Mouse (Mus musculus): ENCODE results near the gene Sarnp. TPM values are rescaled to one million over a fixed set of nuclear protein-coding genes. Genes with fewer than 3 reads are reported as not detected.
"Not testable (repeated sequence)": the region's sequence is repeated elsewhere in the genome, so short reads cannot be mapped to it uniquely, and the experiment has no call there.

Sarnp gene
- polyA plus RNA-seq, 1 experiment from 2014 or later = 295 TPM

DNA sequence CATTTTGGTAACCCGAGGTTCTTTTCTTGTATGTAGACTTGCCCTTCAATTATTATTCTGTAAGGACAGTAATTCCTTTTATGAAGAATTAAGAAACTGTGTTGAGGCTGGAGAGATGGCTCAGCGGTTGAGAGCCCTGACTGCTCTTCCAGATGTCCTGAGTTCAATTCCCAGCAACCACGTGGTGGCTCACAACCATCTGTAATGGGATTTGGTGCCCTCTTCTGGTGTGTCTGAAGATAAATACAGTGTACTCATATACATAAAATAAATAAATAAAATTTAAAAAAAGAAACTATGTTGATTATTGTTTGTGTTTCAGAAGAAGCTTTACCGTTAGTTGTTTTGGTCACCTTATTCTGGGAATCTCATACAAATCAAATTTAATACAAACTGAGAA lies 6.0 kb downstream of the Sarnp start:
- H3K4me1 ChIP-seq (ENCODE audit: control insufficient read depth, insufficient read depth, low read length); DNase-seq (ENCODE audit: low spot score); H3K27me3 ChIP-seq (ENCODE audit: control insufficient read depth, insufficient read depth, low read length); H3K9ac ChIP-seq (ENCODE audit: low read length); H3K27ac ChIP-seq (replicated peaks; ENCODE audit: low read depth, low read length); H3K9me3 ChIP-seq (ENCODE audit: control insufficient read depth, low read length); H3K36me3 ChIP-seq (ENCODE audit: control insufficient read depth, insufficient read depth, low read length); ATAC-seq (ENCODE audit: insufficient number of reproducible peaks, low FRiP score, low TSS enrichment, low read depth): not testable (repeated sequence)
- 75% methylated on average over 4 of the region's 4 CpGs for WGBS
- Histone ChIP-seq H3K4me3 (ENCODE audit: low read depth, low read length) (peak overlapping the region; percentile 91), H3K4me2 (ENCODE audit: low read depth, severe bottlenecking) (peak overlapping the region; percentile 75; the same call in 1 of the 2 replicates)

DNA sequence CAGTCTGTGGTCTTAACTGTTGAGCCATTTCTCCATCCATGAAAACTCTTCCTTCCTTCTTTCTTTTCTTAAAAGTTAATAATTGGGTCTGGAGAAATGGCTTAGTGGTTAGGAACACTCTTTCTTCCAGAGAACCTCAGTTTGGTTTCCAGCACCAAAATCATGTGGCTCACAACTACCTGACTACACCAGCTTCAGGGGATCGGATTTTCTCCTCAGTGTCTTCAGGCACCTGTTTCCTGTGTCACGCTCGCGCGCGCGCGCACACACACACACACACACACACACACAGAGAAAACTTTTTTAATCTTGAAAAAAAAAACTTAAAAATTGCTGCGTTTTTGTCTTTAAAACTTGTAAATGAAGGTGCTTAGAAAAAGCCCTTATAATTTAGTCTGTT lies 6.7 kb downstream of the Sarnp start:
- no peak overlapping the region for H3K9ac ChIP-seq (ENCODE audit: low read length)
- no peaks in the 10 kb centered on the region for H3K9me3 ChIP-seq (ENCODE audit: control insufficient read depth, low read length)
- H3K4me3 ChIP-seq (ENCODE audit: low read depth, low read length) = no peak overlapping the region
- no peaks in the 10 kb centered on the region for H3K27me3 ChIP-seq (ENCODE audit: control insufficient read depth, insufficient read depth, low read length)
- WGBS = 97% methylated on average over 9 of the region's 9 CpGs
- H3K36me3 ChIP-seq (ENCODE audit: control insufficient read depth, insufficient read depth, low read length) = peaks cover 2% of the 10 kb centered on the region; the same call in 1 of the 2 replicates
- H3K4me2 ChIP-seq (ENCODE audit: low read depth, severe bottlenecking) = no peak overlapping the region
- H3K27ac ChIP-seq (replicated peaks; ENCODE audit: low read depth, low read length) = no peak overlapping the region
- DNase-seq (ENCODE audit: low spot score) (no peak), ATAC-seq (ENCODE audit: insufficient number of reproducible peaks, low FRiP score, low TSS enrichment, low read depth) (no peak)
- 0 out of 2 replicates have a peak, but pooled peaks cover 3% of the 10 kb centered on the region for H3K4me1 ChIP-seq (ENCODE audit: control insufficient read depth, insufficient read depth, low read length)

- H3K4me1 ChIP-seq (ENCODE audit: control insufficient read depth, insufficient read depth, low read length) = no peaks in the 10 kb centered on the region
- no peak overlapping the region for H3K27ac ChIP-seq (replicated peaks; ENCODE audit: low read depth, low read length)
- no peak overlapping the region for H3K4me2 ChIP-seq (ENCODE audit: low read depth, severe bottlenecking)
- no peak overlapping the region for H3K4me3 ChIP-seq (ENCODE audit: low read depth, low read length)
- H3K36me3 ChIP-seq (ENCODE audit: control insufficient read depth, insufficient read depth, low read length) = peaks cover 19% of the 10 kb centered on the region; the same call in 1 of the 2 replicates
- H3K9ac ChIP-seq (ENCODE audit: low read length) = no peak overlapping the region
- no peak for DNase-seq (ENCODE audit: low spot score)
- no peak for ATAC-seq (ENCODE audit: insufficient number of reproducible peaks, low FRiP score, low TSS enrichment, low read depth)
- no peaks in the 10 kb centered on the region for H3K27me3 ChIP-seq (ENCODE audit: control insufficient read depth, insufficient read depth, low read length)
- no peaks in the 10 kb centered on the region for H3K9me3 ChIP-seq (ENCODE audit: control insufficient read depth, low read length)
Observed at GRCm38 (mm10) chr10:128837400-128837799, 20.3 kb downstream of the Sarnp start.

DNA sequence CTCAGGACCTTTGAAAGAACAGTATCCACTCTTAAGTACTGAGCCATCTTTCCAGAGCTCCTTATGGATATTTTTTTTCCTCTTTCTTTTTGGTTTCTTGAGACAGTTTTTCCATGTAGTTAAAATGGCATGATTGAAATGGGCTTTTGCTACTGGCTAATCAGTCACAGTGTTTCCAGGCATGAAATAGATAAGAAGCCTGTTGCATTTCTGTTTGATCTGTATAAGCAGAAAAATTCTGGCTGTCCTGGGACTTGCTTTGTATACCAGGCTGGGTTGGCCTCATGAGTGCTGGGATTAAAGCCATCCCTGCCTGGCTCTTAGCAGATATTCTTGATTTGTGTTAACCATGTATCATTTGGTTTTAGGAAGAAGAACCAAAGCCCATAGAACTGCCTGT lies 22.3 kb downstream of the Sarnp start:
- no peaks in the 10 kb centered on the region for H3K27me3 ChIP-seq (ENCODE audit: control insufficient read depth, insufficient read depth, low read length)
- H3K4me3 ChIP-seq (ENCODE audit: low read depth, low read length) = no peak overlapping the region
- DNase-seq (ENCODE audit: low spot score) = no peak
- no peak overlapping the region for H3K4me2 ChIP-seq (ENCODE audit: low read depth, severe bottlenecking)
- no peak for ATAC-seq (ENCODE audit: insufficient number of reproducible peaks, low FRiP score, low TSS enrichment, low read depth)
- H3K4me1 ChIP-seq (ENCODE audit: control insufficient read depth, insufficient read depth, low read length) = no peaks in the 10 kb centered on the region
- peaks cover 11% of the 10 kb centered on the region; the same call in 1 of the 2 replicates for H3K36me3 ChIP-seq (ENCODE audit: control insufficient read depth, insufficient read depth, low read length)
- H3K27ac ChIP-seq (replicated peaks; ENCODE audit: low read depth, low read length) = no peak overlapping the region
- no peak overlapping the region for H3K9ac ChIP-seq (ENCODE audit: low read length)
- H3K9me3 ChIP-seq (ENCODE audit: control insufficient read depth, low read length) = no peaks in the 10 kb centered on the region

DNA sequence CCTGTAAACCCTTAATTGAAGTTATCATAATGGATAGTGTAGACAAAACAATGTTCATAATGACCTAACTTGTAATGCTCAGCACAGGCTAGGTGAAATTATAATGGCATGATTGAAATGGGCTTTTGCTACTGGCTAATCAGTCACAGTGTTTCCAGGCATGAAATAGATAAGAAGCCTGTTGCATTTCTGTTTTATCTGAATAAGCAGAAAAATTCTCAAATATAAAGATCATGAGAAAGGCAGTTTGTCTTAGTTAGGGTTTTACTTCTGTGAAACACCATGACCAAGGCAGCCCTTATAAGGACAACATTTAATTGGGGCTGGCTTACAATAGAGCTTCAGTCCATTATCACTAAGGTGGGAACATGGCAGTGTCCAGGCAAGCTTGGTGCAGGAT lies 23.5 kb downstream of the Sarnp start:
- ATAC-seq (ENCODE audit: insufficient number of reproducible peaks, low FRiP score, low TSS enrichment, low read depth) (no peak), DNase-seq (ENCODE audit: low spot score) (no peak)
- no peaks in the 10 kb centered on the region for H3K9me3 ChIP-seq (ENCODE audit: control insufficient read depth, low read length)
- H3K36me3 ChIP-seq (ENCODE audit: control insufficient read depth, insufficient read depth, low read length) = peaks cover 7% of the 10 kb centered on the region; the same call in 1 of the 2 replicates
- no peak overlapping the region for H3K4me3 ChIP-seq (ENCODE audit: low read depth, low read length)
- H3K4me1 ChIP-seq (ENCODE audit: control insufficient read depth, insufficient read depth, low read length) = 0 out of 2 replicates have a peak, but pooled peaks cover 5% of the 10 kb centered on the region
- no peak overlapping the region for H3K27ac ChIP-seq (replicated peaks; ENCODE audit: low read depth, low read length)
- no peaks in the 10 kb centered on the region for H3K27me3 ChIP-seq (ENCODE audit: control insufficient read depth, insufficient read depth, low read length)
- no peak overlapping the region for H3K9ac ChIP-seq (ENCODE audit: low read length)
- H3K4me2 ChIP-seq (ENCODE audit: low read depth, severe bottlenecking) = no peak overlapping the region

DNA sequence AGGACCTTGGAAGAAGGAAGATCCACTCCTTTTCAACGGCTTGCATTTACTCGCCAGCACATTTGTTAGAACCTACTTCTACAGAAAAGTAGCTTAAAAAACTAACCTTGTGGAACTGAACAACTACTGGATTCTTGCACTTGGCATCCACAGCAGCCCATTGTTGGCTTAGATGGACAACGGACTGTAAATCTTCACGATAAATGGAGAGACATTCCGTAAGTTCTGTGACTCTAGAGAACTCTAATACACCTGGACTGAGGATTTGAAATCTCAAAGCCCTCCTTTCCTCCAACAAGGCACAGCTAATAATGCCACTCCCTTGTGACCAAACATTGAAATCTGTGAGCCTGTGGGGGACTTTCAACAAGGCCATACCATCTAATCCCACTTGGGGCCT lies 26.1 kb downstream of the Sarnp start:
- no peak for ATAC-seq (ENCODE audit: insufficient number of reproducible peaks, low FRiP score, low TSS enrichment, low read depth)
- Histone ChIP-seq H3K4me1 (ENCODE audit: control insufficient read depth, insufficient read depth, low read length) (0 out of 2 replicates have a peak, but pooled peaks cover 5% of the 10 kb centered on the region), H3K9me3 (ENCODE audit: control insufficient read depth, low read length) (no peaks in the 10 kb centered on the region), H3K27ac (replicated peaks; ENCODE audit: low read depth, low read length) (no peak overlapping the region), H3K9ac (ENCODE audit: low read length) (no peak overlapping the region), H3K27me3 (ENCODE audit: control insufficient read depth, insufficient read depth, low read length) (no peaks in the 10 kb centered on the region), H3K4me3 (ENCODE audit: low read depth, low read length) (no peak overlapping the region), H3K36me3 (ENCODE audit: control insufficient read depth, insufficient read depth, low read length) (peaks cover 7% of the 10 kb centered on the region; the same call in 1 of the 2 replicates), H3K4me2 (ENCODE audit: low read depth, severe bottlenecking) (no peak overlapping the region)
- WGBS = 95% methylated on average over 5 of the region's 5 CpGs
- DNase-seq (ENCODE audit: low spot score) = no peak

DNA sequence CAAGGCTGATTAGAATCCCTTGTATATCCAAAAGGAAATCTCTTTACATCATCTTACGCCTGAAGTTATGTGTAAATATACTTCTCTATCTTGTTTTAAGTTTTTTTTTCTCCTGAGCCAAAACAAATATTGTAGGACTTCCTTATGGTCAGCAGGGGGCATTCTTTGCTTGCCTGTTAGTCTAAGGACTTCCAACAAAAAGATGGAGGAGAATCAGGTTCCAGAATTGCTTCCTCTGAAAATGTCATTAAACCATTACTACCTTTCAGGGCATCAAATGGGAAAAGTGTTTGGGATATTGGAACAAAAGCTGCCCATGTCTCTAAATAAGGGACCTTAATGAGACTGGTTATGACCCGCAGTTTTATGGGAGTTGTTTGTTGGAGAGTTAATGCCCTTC lies 28.4 kb downstream of the Sarnp start:
- no peak overlapping the region for H3K27ac ChIP-seq (replicated peaks; ENCODE audit: low read depth, low read length)
- no peak overlapping the region for H3K4me2 ChIP-seq (ENCODE audit: low read depth, severe bottlenecking)
- ATAC-seq (ENCODE audit: insufficient number of reproducible peaks, low FRiP score, low TSS enrichment, low read depth) = no peak
- 59% methylated on average over 2 of the region's 2 CpGs for WGBS
- no peak for DNase-seq (ENCODE audit: low spot score)
- H3K36me3 ChIP-seq (ENCODE audit: control insufficient read depth, insufficient read depth, low read length) = peaks cover 14% of the 10 kb centered on the region; the same call in 1 of the 2 replicates
- H3K4me1 ChIP-seq (ENCODE audit: control insufficient read depth, insufficient read depth, low read length) = 0 out of 2 replicates have a peak, but pooled peaks cover 5% of the 10 kb centered on the region
- no peak overlapping the region for H3K4me3 ChIP-seq (ENCODE audit: low read depth, low read length)
- H3K27me3 ChIP-seq (ENCODE audit: control insufficient read depth, insufficient read depth, low read length) = no peaks in the 10 kb centered on the region
- H3K9me3 ChIP-seq (ENCODE audit: control insufficient read depth, low read length) = no peaks in the 10 kb centered on the region
- no peak overlapping the region for H3K9ac ChIP-seq (ENCODE audit: low read length)

- H3K27ac ChIP-seq (replicated peaks; ENCODE audit: low read depth, low read length) = no peak overlapping the region
- H3K9me3 ChIP-seq (ENCODE audit: control insufficient read depth, low read length) = no peaks in the 10 kb centered on the region
- ATAC-seq (ENCODE audit: insufficient number of reproducible peaks, low FRiP score, low TSS enrichment, low read depth) = no peak
- no peak overlapping the region for H3K9ac ChIP-seq (ENCODE audit: low read length)
- no peak overlapping the region for H3K4me3 ChIP-seq (ENCODE audit: low read depth, low read length)
- H3K36me3 ChIP-seq (ENCODE audit: control insufficient read depth, insufficient read depth, low read length) = peaks cover 9% of the 10 kb centered on the region; the same call in 1 of the 2 replicates
- H3K4me1 ChIP-seq (ENCODE audit: control insufficient read depth, insufficient read depth, low read length) = 0 out of 2 replicates have a peak, but pooled peaks cover 5% of the 10 kb centered on the region
- no peaks in the 10 kb centered on the region for H3K27me3 ChIP-seq (ENCODE audit: control insufficient read depth, insufficient read depth, low read length)
- no peak for DNase-seq (ENCODE audit: low spot score)
- whole genome bisulfite sequencing = 95% methylated on average over 4 of the region's 4 CpGs
- no peak overlapping the region for H3K4me2 ChIP-seq (ENCODE audit: low read depth, severe bottlenecking)
Observed at GRCm38 (mm10) chr10:128846664-128847063, 29.5 kb downstream of the Sarnp start.

- Histone ChIP-seq H3K4me1 (ENCODE audit: control insufficient read depth, insufficient read depth, low read length) (0 out of 2 replicates have a peak, but pooled peaks cover 5% of the 10 kb centered on the region), H3K9me3 (ENCODE audit: control insufficient read depth, low read length) (no peaks in the 10 kb centered on the region), H3K9ac (ENCODE audit: low read length) (no peak overlapping the region), H3K27ac (replicated peaks; ENCODE audit: low read depth, low read length) (no peak overlapping the region), H3K36me3 (ENCODE audit: control insufficient read depth, insufficient read depth, low read length) (peaks cover 12% of the 10 kb centered on the region; the same call in 1 of the 2 replicates), H3K27me3 (ENCODE audit: control insufficient read depth, insufficient read depth, low read length) (no peaks in the 10 kb centered on the region), H3K4me2 (ENCODE audit: low read depth, severe bottlenecking) (no peak overlapping the region), H3K4me3 (ENCODE audit: low read depth, low read length) (no peak overlapping the region)
- DNase-seq (ENCODE audit: low spot score) (no peak), ATAC-seq (ENCODE audit: insufficient number of reproducible peaks, low FRiP score, low TSS enrichment, low read depth) (no peak)
- 62% methylated on average over 2 of the region's 2 CpGs for WGBS
Observed at GRCm38 (mm10) chr10:128848426-128848825, 31.3 kb downstream of the Sarnp start.

Data from limb, embryonic 11.5 days (tissue).